Mouse (Mus musculus) liver, postnatal 0 days (tissue): Measurements from ENCODE around the gene Lcn11.

ENCODE experiments used
- CTCF ChIP-seq: sonication (generic); IDR thresholded peaks from 2 replicates; pipeline ENCODE4 v1.5.1; 2016; ENCODE audit warnings: antibody characterized with exemption, low read depth
- EP300 ChIP-seq: IDR thresholded peaks from 2 replicates; pipeline ENCODE4 v1.6.1; 2016; ENCODE audit warnings: antibody characterized with exemption, low read depth, mild to moderate bottlenecking

DNA sequence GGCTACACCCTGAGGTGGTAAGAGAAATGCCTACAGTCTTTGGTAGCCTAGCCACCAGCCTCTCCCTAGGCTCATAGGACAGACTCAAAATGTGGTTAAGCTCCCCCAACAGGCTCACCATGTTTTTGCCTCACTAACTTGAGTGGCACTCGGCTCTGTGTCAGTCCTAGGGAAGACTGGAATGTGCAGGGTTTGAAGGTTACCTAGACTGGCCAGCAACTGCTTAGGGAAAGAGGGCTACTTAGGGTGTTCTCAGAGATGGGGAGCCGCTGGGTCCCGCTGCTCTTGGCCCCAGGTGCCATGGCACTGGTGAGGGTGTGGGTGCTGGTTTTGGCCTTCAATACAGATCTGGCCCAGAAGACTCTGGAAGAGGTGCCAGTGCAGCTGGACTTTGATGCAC lies 5.1 kb downstream of the Lcn11 start, which contains the start of gene Gm13539:
- no peak for TF ChIP-seq CTCF
- TF ChIP-seq EP300, result no peak
